Mouse (Mus musculus) monocyte, adult 5-6 weeks (primary cell): Measurements from ENCODE around the gene Nsf. TPM values are rescaled to one million over a fixed set of nuclear protein-coding genes. Genes with fewer than 3 reads are reported as not detected.

Experiments
- ATAC-seq: fragments of 153-309, 156-312 bp; replicated peaks from 2 replicates; pipeline ENCODE4 v1.8.0; 2017; ENCODE audit warnings: mild to moderate bottlenecking; ENCODE audit not compliant: low TSS enrichment, insufficient number of reproducible peaks, severe bottlenecking, poor library complexity, low FRiP score
- total RNA-seq: library from RNA; stranded (forward); fragments of 200-1000, 200-491, 200-594 nt; gene quantifications from 3 replicates; pipeline ENCODE4 v1.2.3, GENCODE M21; 2017

Nsf gene
- total RNA-seq, 1 experiment from 2014 or later, result 73.0 TPM

- no peak for ATAC-seq
Measured at GRCm38 (mm10) chr11:103951106-103951505, 2.8 kb downstream of the Nsf start.

DNA sequence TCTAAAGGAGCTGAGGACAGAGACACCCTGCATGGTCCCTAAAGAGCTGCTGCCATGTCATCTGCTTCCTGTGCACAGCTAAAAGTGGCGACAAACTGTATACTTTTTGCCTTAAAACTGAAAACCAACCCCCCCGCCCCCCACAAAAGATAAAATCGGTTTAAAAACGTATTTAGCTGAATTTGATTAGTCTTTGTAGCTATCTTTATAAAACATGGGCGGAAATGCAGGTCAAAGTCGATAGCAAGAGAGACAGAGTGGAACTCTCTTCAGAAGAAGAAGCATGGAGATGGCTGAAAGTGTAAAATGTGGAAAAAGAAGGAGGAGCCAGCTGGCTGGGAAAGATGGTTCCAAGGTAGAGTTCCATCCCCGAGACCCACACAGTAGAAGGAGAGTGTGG is 4.9 kb downstream of the Nsf start:
- ATAC-seq, result no peak

DNA sequence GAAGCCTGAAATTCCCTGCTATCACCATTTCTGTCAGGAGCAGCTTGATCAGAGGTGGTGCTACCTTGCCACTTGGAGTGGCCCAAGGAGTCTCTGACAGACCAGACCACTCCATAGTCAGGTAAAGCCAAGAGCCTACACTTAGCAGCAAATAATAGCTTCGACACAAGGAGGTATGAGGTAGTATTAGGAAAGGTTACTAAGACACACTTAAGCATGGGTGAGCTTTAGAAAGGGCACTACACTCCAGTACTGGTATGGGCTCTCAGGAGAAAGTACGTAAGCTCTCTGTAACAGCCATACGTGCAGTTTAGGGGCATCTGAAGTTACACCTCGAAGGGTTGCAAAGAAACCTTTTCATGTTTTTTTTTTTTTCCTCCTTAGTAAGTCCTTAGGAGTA is 11.1 kb downstream of the Nsf start:
- ATAC-seq, result no peak

GRCm38 (mm10) chr11:103941351-103941750 is 12.5 kb downstream of the Nsf start:
- no peak for ATAC-seq

- ATAC-seq, result no peak
Measured at GRCm38 (mm10) chr11:103940887-103941286, 13.0 kb downstream of the Nsf start.

DNA sequence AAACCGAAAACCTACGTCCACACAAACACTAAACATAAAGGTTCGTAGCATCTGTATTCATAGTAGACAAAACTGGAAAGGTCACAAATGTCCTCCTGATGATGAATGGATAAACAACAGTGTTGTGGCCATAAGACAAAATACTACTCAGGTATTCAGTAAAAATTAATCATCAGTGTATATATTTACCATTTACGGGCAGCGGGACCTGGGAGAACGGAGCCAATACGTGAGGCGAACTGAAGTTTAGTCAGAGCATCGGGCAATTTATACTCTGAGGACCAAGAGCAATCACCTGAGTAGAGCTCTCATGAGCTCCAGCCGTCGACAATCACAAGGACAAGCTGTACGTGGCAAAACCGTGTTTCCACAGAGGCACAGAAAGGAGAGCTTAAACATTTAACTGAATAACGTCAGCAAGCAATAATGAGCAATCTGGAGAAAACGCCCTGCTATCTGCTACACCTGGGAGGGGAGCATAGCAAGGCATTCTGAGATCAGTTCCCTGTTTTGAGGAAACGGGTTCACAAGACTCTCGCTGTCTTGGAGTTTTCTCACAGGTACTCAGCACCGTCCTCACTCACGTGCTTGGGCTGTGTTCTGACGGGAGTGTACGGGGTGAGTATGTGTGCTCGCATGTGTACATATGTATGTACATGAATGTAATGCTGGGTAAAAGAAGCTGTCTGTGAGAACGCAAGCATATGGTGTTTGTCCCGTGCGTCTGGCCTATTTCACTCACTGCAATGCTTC is 15.7 kb downstream of the Nsf start:
- ATAC-seq, result no peak

GRCm38 (mm10) chr11:103937451-103937850 is 16.4 kb downstream of the Nsf start:
- ATAC-seq, result no peak

- ATAC-seq, result no peak
Measured at GRCm38 (mm10) chr11:103935717-103936116, 18.1 kb downstream of the Nsf start.

DNA sequence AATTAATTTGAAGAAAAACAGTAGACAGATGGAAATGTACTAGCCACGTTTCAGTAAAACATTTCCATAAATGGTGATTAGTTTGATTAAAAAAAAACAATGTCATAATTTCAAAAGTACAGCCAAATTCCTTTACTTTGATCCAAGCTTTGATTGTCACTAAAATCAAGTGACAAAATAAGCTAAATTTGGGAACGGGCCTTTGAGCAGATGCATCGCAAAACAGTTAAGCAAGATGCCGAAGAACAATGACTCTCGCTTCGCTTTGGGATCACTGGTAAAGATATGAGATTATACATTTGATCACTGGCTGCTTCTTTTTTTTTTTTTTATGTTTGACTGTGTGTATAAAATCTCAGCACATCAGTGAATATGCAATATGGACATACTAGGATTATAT is 20.0 kb downstream of the Nsf start:
- no peak for ATAC-seq

GRCm38 (mm10) chr11:103923957-103924356 is 29.9 kb downstream of the Nsf start:
- no peak for ATAC-seq

DNA sequence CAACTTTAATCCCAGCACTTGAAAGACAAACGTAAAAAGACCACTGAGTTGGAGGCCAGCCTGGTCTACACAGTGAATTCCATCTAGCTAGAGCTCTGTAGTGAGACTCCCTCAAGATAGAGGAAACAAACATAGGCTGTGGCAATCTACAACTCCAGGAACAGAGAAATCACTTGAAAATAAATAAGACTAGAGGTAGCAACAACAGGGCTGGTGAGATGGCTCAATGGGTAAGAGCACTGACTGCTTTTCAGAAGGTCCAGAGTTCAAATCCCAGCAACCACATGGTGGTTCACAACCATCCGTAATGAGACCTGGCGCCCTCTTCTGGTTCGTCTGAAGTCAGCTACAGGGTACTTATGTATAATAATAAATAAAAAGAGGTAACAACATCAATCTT is 30.6 kb downstream of the Nsf start:
- ATAC-seq, result no peak

DNA sequence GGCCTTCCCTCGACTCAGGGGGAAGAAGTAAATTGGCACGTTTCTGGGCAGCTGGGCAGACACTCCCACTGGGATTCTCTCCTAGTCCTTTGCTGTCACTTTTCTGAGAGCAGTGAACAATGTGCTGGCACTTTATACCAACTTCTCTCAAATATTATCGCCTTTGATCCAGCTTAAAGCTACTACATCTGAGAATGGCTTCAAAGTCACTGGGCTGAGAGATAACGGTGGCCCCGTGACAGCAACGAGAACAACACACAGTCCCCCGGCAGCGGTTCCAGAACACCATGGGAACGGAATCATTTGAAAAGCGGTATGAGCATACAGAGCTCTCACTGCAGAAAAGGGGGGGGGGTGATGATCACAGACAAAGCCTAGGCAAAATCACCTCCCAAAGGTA is 31.0 kb downstream of the Nsf start:
- no peak for ATAC-seq

- ATAC-seq, result no peak
Measured at GRCm38 (mm10) chr11:103920665-103921064, 33.2 kb downstream of the Nsf start.

DNA sequence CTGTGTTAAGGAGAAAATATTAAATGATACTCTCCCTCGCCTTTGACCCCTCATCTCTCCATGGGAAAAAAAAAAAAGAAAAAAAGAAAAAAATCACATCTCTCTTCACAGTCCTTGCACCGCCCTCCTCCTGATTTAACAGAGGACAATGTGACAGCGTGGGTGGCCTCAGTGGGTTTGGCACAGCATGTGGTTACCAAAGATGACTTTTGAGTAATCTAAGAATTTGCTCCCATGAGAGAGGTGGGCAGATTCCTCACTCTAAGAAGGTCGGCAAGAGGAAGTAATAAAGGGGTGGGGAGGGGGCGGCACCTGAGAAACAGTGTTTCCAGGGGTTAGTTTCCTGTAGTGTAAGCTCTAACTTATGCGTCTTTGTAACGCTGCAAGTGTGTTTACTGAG is 37.0 kb downstream of the Nsf start:
- ATAC-seq, result no peak

GRCm38 (mm10) chr11:103915686-103916085 is 38.2 kb downstream of the Nsf start:
- no peak for ATAC-seq

DNA sequence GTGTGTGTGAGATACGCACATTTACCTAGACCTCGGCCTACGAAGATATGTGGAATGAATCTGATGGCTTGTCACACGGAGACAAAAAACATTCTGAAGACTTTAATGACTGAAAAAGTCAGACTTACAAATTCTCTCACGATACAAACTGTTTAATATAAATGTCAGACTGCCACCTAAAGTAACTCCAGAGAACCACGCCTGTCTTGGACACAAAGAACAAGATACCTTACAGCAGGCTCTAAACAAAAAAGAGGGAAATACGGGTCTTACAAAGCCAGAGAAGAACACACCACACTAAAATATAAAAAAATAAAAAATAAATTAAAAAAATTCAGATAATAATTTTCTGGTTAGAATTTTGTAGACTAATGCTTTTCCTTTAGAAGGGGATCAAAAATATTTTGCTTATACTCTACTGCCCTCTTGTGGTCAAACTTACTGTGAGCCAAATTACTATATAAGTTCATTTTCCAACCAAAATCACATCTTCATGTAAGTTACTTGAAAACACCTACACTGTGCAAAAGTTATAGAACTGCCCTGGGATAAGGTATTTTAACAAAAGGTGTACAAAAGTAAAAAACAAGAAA is 42.8 kb downstream of the Nsf start:
- no peak for ATAC-seq

GRCm38 (mm10) chr11:103910531-103910930 is 43.3 kb downstream of the Nsf start:
- no peak for ATAC-seq

DNA sequence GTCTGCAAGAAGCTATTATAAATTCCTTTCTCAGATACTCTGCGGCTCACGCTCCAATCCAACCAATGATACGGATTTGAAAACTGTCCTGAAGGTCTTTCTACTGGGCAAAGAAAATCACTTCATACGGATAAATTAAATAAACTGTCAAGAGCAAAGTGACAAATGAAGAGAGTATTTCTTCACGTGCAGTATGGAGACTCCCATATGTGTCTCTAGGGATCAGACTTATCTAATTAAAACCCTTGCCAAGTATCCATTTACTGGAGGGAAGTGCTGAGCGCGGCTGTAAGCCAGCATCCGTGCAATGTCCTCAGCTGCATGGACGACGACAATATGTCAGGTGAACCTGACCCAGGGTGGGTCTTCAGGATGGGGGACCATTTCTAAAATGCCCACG is 44.0 kb downstream of the Nsf start:
- no peak for ATAC-seq

DNA sequence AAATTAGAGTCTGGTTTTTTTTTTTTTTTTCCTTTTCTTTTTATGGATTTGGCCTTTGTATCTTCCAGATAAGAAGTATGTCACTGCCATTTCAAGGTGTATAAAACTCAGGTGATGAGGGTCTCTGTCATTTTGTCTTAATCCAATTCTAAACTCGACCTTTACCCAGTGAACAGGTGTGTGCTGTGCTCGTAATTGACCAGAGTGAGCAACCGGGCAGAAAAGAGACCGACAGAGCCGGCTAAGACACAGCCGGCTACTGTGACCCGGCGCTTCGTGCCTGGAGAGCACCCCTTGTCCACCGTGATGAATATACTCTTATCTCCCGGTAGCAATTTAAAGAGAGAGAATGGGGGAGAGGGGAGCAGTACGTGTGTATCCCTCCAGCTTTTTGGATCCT is 44.5 kb downstream of the Nsf start:
- ATAC-seq, result no peak

GRCm38 (mm10) chr11:103906051-103906719 is 47.7 kb downstream of the Nsf start:
- no peak for ATAC-seq
